Mouse (Mus musculus) liver, postnatal 0 days (tissue): Measurements from ENCODE around the gene Ifna4. TPM values are rescaled to one million over a fixed set of nuclear protein-coding genes. Genes with fewer than 3 reads are reported as not detected.
A peak's percentile ranks its signal among the peaks of the same experiment; 100 is the strongest.

ENCODE experiments used
- ATAC-seq: fragments of 200-750 bp; cut with Nextera tagmentation; 2 replicates; pipeline ENCODE4 v1.8.0; 2017; ENCODE audit warnings: mild to moderate bottlenecking, moderate library complexity
- DNase-seq: peaks from one replicate; pipeline ENCODE4 v3.0.0-alpha.2; 2016
- H3K27ac ChIP-seq: fragments of 300-500 bp; sonication (generic); 2 replicates; pipeline ENCODE4 v1.5.1; 2014; ENCODE audit warnings: antibody characterized with exemption, moderate library complexity, mild to moderate bottlenecking, low read depth
- H3K27me3 ChIP-seq: fragments of 300-500 bp; sonication (generic); 2 replicates; pipeline ENCODE4 v1.6.1; 2014; ENCODE audit warnings: low read length, control low read depth, mixed read lengths; ENCODE audit not compliant: insufficient read depth
- H3K36me3 ChIP-seq: fragments of 300-500 bp; sonication (generic); replicated peaks from 2 replicates; pipeline ENCODE4 v1.6.1; 2014; ENCODE audit warnings: mild to moderate bottlenecking, control low read depth, low read length, moderate library complexity, mixed read lengths; ENCODE audit not compliant: insufficient read depth
- H3K4me1 ChIP-seq: fragments of 300-500 bp; sonication (generic); 2 replicates; pipeline ENCODE4 v1.6.1; 2014; ENCODE audit warnings: antibody characterized with exemption, mild to moderate bottlenecking, control low read depth; ENCODE audit not compliant: insufficient read depth
- H3K4me2 ChIP-seq: fragments of 300-500 bp; sonication (generic); 2 replicates; pipeline ENCODE4 v1.6.1; 2014; ENCODE audit warnings: low read depth, mild to moderate bottlenecking, low read length, moderate library complexity, mixed read lengths
- H3K4me3 ChIP-seq: fragments of 300-500 bp; sonication (generic); 2 replicates; pipeline ENCODE4 v1.5.1; 2014; ENCODE audit warnings: low read depth, low read length
- H3K9ac ChIP-seq: fragments of 300-500 bp; sonication (generic); replicated peaks from 2 replicates; pipeline ENCODE4 v1.6.1; 2014; ENCODE audit warnings: mild to moderate bottlenecking, moderate library complexity
- H3K9me3 ChIP-seq: fragments of 300-500 bp; sonication (generic); 2 replicates; pipeline ENCODE4 v1.6.1; 2016; ENCODE audit warnings: mild to moderate bottlenecking, control low read depth, low read length, mixed read lengths
- CTCF ChIP-seq: sonication (generic); IDR thresholded peaks from 2 replicates; pipeline ENCODE4 v1.5.1; 2016; ENCODE audit warnings: antibody characterized with exemption, low read depth
- EP300 ChIP-seq: IDR thresholded peaks from 2 replicates; pipeline ENCODE4 v1.6.1; 2016; ENCODE audit warnings: antibody characterized with exemption, low read depth, mild to moderate bottlenecking
- WGBS: fragments of 180-500 bp; shearing (Covaris S2); extraction: QIAGEN DNeasy Blood & Tissue Kit; methylation state at CpG from one replicate; pipeline ENCODE4 v1.1.7; 2014; ENCODE audit not compliant: insufficient replicate concordance; 5-methylcytosine and 5-hydroxymethylcytosine counted together
- polyA plus RNA-seq: library from polyadenylated mRNA; unstranded; fragments of >200 nt; fragmentation: Nextera tagmentation; extraction: Ambion mirVana; gene quantifications from 2 replicates; pipeline ENCODE4 v1.2.1, GENCODE M21; 2015

The Ifna4 gene
- polyA plus RNA-seq, 1 experiment from 2014 or later, result not detected

GRCm38 (mm10) chr4:88876520-88876919 is 34.9 kb downstream of the Ifna4 start:
- H3K36me3 ChIP-seq, result no peaks in the 10 kb centered on the region
- no peaks in the 10 kb centered on the region for H3K27me3 ChIP-seq
- WGBS, result 72% methylated on average over 4 of the region's 4 CpGs
- DNase-seq, result no peak
- H3K27ac ChIP-seq, result no peak overlapping the region
- H3K9ac ChIP-seq, result no peak overlapping the region
- no peak overlapping the region for H3K4me3 ChIP-seq
- H3K4me2 ChIP-seq, result no peak overlapping the region
- ATAC-seq, result no peak
- H3K4me1 ChIP-seq, result peaks cover 7% of the 10 kb centered on the region; the same call in 1 of the 2 replicates
- TF ChIP-seq CTCF (peak; percentile 24; the same call in 1 of the 2 replicates), EP300 (no peak)
- H3K9me3 ChIP-seq, result no peaks in the 10 kb centered on the region

DNA sequence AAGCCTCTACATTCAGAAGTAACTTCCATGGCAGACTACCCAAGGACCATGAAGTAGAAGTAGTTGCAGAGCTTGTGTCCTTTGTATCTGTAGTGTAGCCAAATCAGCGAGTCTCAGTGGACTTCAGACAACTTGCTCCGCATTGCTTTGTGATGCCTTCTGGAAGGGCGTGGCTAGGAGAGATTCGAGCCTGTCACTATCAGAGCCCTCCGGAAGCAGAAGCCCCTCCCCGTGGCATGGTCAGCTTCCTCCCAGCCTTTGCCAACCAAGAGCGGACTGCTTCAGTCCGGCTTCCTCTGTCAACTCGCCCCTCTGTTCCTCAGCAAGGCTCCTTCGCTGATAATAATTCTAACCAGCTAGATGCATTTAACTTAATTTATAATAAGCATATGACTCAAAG is 36.6 kb downstream of the Ifna4 start:
- Histone ChIP-seq H3K27me3 (no peaks in the 10 kb centered on the region), H3K9ac (no peak overlapping the region), H3K36me3 (no peaks in the 10 kb centered on the region), H3K9me3 (no peaks in the 10 kb centered on the region), H3K4me1 (peaks cover 7% of the 10 kb centered on the region; the same call in 1 of the 2 replicates), H3K4me2 (peak overlapping the region; percentile 47), H3K27ac (no peak overlapping the region), H3K4me3 (no peak overlapping the region)
- DNase-seq, result peak; percentile 52
- 12% methylated on average over 10 of the region's 10 CpGs for WGBS
- ATAC-seq, result peak; percentile 50
- TF ChIP-seq EP300 (no peak), CTCF (no peak)

- no peak overlapping the region for H3K4me3 ChIP-seq
- ATAC-seq (no peak), DNase-seq (no peak)
- no peaks in the 10 kb centered on the region for H3K9me3 ChIP-seq
- no peaks in the 10 kb centered on the region for H3K36me3 ChIP-seq
- H3K4me2 ChIP-seq, result peak overlapping the region; percentile 47; the same call in 1 of the 2 replicates
- peaks cover 7% of the 10 kb centered on the region; the same call in 1 of the 2 replicates for H3K4me1 ChIP-seq
- TF ChIP-seq EP300, result no peak
- TF ChIP-seq CTCF, result no peak
- no peak overlapping the region for H3K9ac ChIP-seq
- 47% methylated on average over 4 of the region's 4 CpGs for WGBS
- H3K27ac ChIP-seq, result no peak overlapping the region
- no peaks in the 10 kb centered on the region for H3K27me3 ChIP-seq
Observed at GRCm38 (mm10) chr4:88878772-88879171, 37.1 kb downstream of the Ifna4 start.

- TF ChIP-seq EP300 (no peak), CTCF (no peak)
- DNase-seq (no peak), ATAC-seq (no peak)
- 72% methylated on average over 8 of the region's 8 CpGs for WGBS
- Histone ChIP-seq H3K4me1 (peaks cover 7% of the 10 kb centered on the region; the same call in 1 of the 2 replicates), H3K9me3 (no peaks in the 10 kb centered on the region), H3K27me3 (no peaks in the 10 kb centered on the region), H3K36me3 (no peaks in the 10 kb centered on the region), H3K9ac (no peak within 1 kb of the TSS), H3K4me3 (no peak within 1 kb of the TSS), H3K27ac (no peak within 1 kb of the TSS), H3K4me2 (no peak within 1 kb of the TSS)
Observed at GRCm38 (mm10) chr4:88880101-88880500, 38.4 kb downstream of the Ifna4 start, which contains the start of gene Ifne. TSS of gene Ifne (minus strand) at chr4:88880201.

- no peak for DNase-seq
- no peak overlapping the region for H3K4me3 ChIP-seq
- H3K36me3 ChIP-seq, result no peaks in the 10 kb centered on the region
- H3K27ac ChIP-seq, result no peak overlapping the region
- H3K9ac ChIP-seq, result no peak overlapping the region
- H3K4me1 ChIP-seq, result no peaks in the 10 kb centered on the region
- no peak for ATAC-seq
- H3K9me3 ChIP-seq, result no peaks in the 10 kb centered on the region
- H3K4me2 ChIP-seq, result no peak overlapping the region
- no peaks in the 10 kb centered on the region for H3K27me3 ChIP-seq
- no peak for TF ChIP-seq CTCF
- no peak for TF ChIP-seq EP300
Observed at GRCm38 (mm10) chr4:88888236-88888635, 46.6 kb downstream of the Ifna4 start.

Other genes with a start within 250 kb of the Ifna4 start
- gene Ifna9, start 249.5 kb upstream of the Ifna4 start, polyA plus RNA-seq, result not detected in 2 replicates
- gene Ifna12, start 238.5 kb upstream of the Ifna4 start, polyA plus RNA-seq, result not detected in 2 replicates
- not detected in 2 replicates for gene C87499, start 207.4 kb upstream of the Ifna4 start, polyA plus RNA-seq
- gene Ifna13, start 197.4 kb upstream of the Ifna4 start, polyA plus RNA-seq, result not detected in 2 replicates
- not detected in 2 replicates for gene Ifna16, start 164.9 kb upstream of the Ifna4 start, polyA plus RNA-seq
- gene Ifna2, start 157.9 kb upstream of the Ifna4 start, polyA plus RNA-seq, result not detected in 2 replicates
- not detected in 2 replicates for gene Ifnab, start 150.5 kb upstream of the Ifna4 start, polyA plus RNA-seq
- gene Gm26566, start 120.1 kb upstream of the Ifna4 start, polyA plus RNA-seq, result 0.15 and 0.22 TPM in 2 replicates
- gene Klhl9, start 119.4 kb upstream of the Ifna4 start, polyA plus RNA-seq, result 18.6 and 20.1 TPM in 2 replicates
- not detected in 2 replicates for gene Gm13271, start 87.0 kb upstream of the Ifna4 start, polyA plus RNA-seq
- 0.13 TPM in 1 of 2 replicates, not detected in the other for gene Gm13283, start 81.7 kb upstream of the Ifna4 start, polyA plus RNA-seq
- gene Gm13290, start 68.0 kb upstream of the Ifna4 start, polyA plus RNA-seq, result not detected in 2 replicates
- not detected in 2 replicates for gene Gm13289, start 64.9 kb upstream of the Ifna4 start, polyA plus RNA-seq
- not detected in 2 replicates for gene Gm13272, start 62.0 kb upstream of the Ifna4 start, polyA plus RNA-seq
- gene Ifnz, start 59.7 kb upstream of the Ifna4 start, polyA plus RNA-seq, result not detected in 2 replicates
- gene Gm13276, start 56.2 kb upstream of the Ifna4 start, polyA plus RNA-seq, result not detected in 2 replicates
- gene Gm13277, start 53.2 kb upstream of the Ifna4 start, polyA plus RNA-seq, result not detected in 2 replicates
- not detected in 2 replicates for gene Gm13278, start 50.3 kb upstream of the Ifna4 start, polyA plus RNA-seq
- not detected in 2 replicates for gene Gm13275, start 47.4 kb upstream of the Ifna4 start, polyA plus RNA-seq
- not detected in 2 replicates for gene Gm13279, start 44.5 kb upstream of the Ifna4 start, polyA plus RNA-seq
- 0.17 and 0.25 TPM in 2 replicates for gene Gm13285, start 42.2 kb upstream of the Ifna4 start, polyA plus RNA-seq
- not detected in 2 replicates for gene Gm13287, start 38.6 kb upstream of the Ifna4 start, polyA plus RNA-seq
- gene Gm13288, start 36.3 kb upstream of the Ifna4 start, polyA plus RNA-seq, result not detected in 2 replicates
- not detected in 2 replicates for gene Ifna7, start 25.6 kb upstream of the Ifna4 start, polyA plus RNA-seq
- not detected in 2 replicates for gene Ifna11, start 21.9 kb upstream of the Ifna4 start, polyA plus RNA-seq
- not detected in 2 replicates for gene Ifna6, start 14.4 kb upstream of the Ifna4 start, polyA plus RNA-seq
- gene Ifna5, start 6.3 kb upstream of the Ifna4 start, polyA plus RNA-seq, result not detected in 2 replicates
- gene Ifna1, start 8.2 kb downstream of the Ifna4 start, polyA plus RNA-seq, result not detected in 2 replicates
- not detected in 2 replicates for gene Ifne, start 38.3 kb downstream of the Ifna4 start, polyA plus RNA-seq